Mouse (Mus musculus) right cerebral cortex, adult 2 months (tissue): ENCODE measurements around the gene Zdhhc16.

Experiments
- DNase-seq, 2 experiments: peaks; one replicate each; pipeline ENCODE4 v3.0.0; 2021 to 2022; ENCODE audit warnings: low spot score in 2 of 2

Gene Zdhhc16

GRCm38 (mm10) chr19:41985994-41986393, 52.7 kb downstream of the Zdhhc16 start:
- DNase-seq: no peak

- no peak for DNase-seq
Observed at GRCm38 (mm10) chr19:41987206-41987605, 53.9 kb downstream of the Zdhhc16 start.

GRCm38 (mm10) chr19:41989810-41990209, 56.5 kb downstream of the Zdhhc16 start:
- DNase-seq: no peak

GRCm38 (mm10) chr19:41991926-41992477, 58.7 kb downstream of the Zdhhc16 start:
- DNase-seq: no peak

GRCm38 (mm10) chr19:41992971-41993370, 59.7 kb downstream of the Zdhhc16 start:
- no peak for DNase-seq

GRCm38 (mm10) chr19:41993484-41993883, 60.2 kb downstream of the Zdhhc16 start:
- DNase-seq: peak; percentile 83 to 84
